Mouse (Mus musculus) adrenal gland, adult 18-20 months (tissue): ENCODE measurements around the gene Dcbld1. TPM values are rescaled to one million over a fixed set of nuclear protein-coding genes. Genes with fewer than 3 reads are reported as not detected.
"Not testable (repeated sequence)": the region's sequence is repeated elsewhere in the genome, so short reads cannot be mapped to it uniquely, and the experiment has no call there.

Experiments
- DNase-seq, 2 experiments: peaks; one replicate each; pipeline ENCODE4 v3.0.0; 2021 to 2022; ENCODE audit warnings: low spot score in 2 of 2
- total RNA-seq, 2 experiments: library from RNA; stranded (reverse); gene quantifications; 1 replicate in 1 of 2; 2 replicates in 1 of 2; pipeline ENCODE4 v1.2.3; 2021

Dcbld1 gene
- total RNA-seq, 2 experiments from 2014 or later = 2.0 to 2.7 TPM

DNA sequence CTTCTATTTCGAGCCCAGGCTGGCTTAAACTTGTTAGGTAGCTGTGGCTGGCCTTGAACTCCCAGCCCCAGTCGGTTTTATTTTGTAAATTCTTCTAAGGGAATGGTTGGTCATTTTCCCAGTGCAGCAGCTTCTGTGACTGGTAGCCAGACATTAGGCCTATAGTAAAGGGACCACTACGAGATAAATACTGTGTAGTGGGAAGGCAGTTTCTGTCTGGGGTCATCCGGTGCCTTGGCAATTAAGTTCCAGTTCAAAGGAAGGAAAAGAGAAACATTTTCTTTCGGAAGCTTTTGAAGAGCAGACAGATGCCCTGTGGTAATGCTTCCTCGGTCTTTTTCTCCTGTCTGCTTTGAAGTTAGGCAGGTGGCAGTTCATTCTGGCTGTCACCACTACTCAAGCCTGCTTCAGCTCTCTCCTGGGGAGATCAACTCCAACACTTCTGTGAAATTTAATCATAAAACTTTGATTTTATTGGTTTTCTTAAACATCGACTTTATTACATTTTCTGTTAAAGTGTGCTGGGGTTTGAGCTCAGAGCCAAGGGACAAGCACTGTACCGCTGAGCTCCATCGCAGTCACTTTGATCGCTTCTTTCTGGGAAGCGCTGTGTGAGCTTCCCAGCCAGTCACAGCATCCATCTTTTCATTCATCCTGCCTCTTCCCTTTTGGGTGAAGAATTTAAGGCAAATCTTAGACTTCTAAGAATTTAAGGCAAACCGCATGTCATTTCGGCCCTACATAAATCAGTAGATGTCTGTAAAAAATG, 24.9 kb downstream of the Dcbld1 start:
- DNase-seq = no peak

DNA sequence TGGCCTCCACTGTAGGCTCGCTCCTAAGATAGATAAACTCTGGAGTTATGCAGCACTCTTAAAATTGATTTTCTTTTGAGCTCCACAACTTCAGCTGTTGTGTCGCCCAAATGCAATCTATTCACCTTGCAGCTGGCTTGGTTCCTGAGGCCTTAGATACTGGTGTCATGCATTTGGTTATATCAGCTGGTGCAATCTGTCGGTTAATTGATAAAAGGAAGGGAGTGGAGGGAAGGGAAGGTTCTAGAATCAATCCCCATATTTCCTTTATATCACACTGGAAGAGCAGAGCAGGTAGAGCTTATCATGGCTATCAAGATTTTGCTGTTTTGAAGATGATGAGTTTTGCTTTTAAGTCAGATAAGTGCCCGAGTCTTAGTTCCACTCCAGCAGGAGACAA, 26.8 kb downstream of the Dcbld1 start:
- DNase-seq = no peak

DNA sequence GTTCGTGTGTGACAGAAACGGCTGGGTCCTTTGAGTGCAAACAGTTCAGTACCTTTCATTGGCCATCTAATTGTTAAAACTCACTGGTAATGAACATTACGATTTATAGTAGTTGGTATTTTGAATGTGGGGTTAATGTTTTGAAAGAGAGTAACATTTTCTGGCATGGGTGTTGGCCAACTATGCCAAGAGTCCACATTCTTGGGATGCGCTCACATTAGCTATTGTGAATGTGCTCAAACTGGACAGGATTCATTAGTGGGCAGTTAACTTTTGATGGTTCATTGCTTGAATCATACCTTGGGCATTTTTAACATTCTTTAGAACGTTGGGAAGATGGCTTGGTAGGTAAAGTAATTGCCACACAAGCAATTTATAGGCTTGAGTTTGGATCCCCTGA, 30.7 kb downstream of the Dcbld1 start:
- DNase-seq = no peak

DNA sequence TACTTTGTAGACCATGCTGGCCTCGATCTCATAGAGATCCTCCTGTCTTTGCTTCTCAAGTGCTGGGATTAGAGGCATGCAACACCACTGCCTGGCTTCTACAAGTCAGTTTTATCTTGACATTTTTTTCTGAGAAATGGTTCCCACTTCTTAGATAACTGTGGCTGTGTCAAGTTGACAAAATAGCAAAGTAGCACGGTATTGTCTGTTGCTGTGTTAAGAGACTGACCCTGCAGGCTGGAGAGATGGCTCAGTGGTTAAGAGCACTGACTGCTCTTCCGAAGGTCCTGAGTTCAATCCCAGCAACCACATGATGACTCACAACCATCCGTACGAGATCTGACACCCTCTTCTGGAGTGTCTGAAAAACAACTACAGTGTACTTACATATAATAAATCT, 35.5 kb downstream of the Dcbld1 start:
- DNase-seq = no peak

DNA sequence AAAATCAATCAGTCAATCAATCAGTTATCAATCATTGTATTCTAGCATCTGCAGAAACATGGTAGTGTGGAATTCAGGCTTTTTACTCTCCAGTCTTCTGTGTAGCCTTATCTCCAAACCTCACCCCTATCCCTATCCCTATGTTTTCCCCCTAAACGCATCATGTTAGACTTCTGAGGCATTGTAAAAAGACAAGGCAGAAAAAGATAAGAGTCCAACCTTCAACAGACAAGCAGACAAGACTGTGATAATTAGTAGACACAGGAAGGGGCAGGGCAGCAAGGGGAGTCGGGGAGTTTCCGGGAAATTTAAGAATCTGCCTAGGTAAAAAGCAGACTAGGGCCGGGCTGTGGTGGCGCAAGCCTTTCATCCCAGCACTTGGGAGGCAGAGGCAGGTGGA, 38.0 kb downstream of the Dcbld1 start:
- no peak for DNase-seq

DNA sequence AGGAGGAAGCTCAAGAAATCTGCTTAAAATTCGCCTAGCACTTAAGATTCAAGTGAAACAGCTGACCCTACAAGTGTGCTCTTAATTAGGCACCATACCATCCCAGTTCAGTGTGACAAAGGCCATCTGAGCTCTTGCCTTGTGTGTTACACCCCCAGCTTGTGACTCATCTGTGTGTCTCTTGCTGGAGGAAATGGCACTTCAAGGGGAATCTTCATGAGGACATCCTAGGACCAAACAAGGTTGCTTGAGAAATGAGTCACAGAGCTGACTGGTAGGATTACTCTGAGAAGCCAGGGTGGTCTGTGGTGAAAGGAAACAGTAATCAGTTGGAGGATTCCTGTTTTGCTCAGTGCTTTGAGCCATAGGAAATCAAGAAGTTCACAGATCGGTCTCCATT, 39.6 kb downstream of the Dcbld1 start:
- DNase-seq = no peak

DNA sequence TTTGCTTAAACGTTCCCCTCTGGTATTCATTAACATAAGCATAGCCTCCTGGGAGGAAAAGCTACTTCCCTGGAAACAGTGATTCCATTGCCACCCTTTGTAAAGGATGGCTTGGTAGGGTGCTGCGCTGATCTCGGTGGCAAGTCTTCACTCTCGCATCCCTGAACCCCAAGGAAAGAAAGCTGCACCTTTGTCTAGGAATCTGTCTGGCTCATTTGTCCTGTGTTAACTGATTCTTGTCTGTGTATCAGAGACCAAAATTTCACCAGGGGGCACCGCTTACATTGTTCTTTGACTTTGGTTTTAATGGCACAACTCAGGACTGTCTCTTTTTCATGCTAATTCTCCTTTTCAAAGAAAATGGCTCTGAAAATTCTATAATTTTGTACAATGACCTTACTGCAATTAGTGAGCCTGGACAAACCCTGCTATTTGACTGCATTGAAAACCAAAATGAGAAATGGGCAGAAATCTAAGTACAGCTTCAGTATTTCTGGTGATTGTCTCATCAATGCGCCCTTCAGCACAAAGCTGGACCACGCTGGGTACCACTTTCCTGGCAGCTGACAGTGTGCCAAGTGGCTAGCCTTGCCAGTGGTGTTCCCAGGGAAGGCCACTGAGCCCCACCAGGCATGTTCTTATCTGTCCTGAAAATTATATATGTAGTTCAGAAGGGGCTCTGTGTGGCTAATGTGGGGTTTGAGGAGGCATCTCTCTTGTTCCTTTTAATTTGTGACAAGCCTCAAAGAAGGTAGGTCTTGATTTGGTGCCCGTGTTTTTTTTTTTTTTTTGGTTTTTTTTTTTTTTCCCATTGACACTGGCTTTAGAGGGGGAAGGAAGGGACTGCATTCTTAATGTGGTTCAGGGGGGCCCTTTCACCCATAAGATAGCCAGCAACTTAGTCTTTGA, 40.8 kb downstream of the Dcbld1 start:
- no peak for DNase-seq

DNA sequence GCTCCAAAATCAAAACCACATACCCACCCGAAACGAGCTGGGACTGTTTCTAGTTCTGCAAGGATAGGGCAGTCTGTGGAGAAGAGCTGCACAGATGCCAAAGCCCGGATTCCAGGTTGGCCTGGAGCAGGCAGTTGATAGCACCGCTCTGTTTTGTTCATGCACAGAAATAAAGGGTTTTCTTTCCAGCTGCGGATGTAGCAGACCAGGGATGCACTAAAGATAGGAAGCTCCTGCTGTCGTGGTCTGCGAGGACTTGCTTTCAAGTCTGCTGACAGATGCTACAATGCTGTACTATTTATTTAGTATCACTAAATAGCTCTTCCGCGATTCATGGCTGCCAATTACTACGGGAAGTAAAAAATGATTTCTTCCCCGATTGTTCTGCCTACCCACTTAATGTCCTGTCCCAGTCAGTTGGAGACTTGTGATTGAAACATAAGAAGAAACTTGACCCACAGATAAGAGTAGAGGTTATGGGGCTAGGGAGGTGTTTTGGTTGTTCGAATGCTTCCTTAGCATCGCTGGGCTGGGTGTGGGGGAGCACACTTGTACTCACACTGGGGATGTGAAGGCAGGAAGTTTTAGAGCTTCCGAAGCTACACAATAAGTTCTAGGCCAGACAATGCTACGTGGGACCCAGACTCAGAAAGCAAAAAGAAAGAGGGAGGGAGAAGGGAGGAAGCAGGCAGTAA, 41.6 kb downstream of the Dcbld1 start:
- no peak for DNase-seq

DNA sequence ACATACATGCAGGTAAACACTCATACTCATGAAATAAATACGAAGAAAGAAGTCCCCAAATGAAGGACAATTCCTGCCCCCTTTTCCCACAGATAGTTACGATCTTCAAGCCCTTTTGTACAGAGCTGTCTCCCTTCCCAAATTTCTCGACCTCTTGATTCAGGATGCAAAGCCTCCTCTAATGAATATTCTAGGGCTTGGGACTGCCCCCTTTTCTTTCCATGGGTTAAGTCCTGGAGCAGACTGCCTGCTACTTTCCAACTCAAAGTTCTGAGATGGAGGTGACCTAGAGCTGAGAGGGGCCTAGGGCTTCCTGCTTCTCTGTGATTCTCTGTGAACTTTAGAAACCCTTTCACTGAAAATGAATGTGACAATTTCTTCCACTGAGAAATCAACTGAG, 43.2 kb downstream of the Dcbld1 start:
- no peak for DNase-seq

DNA sequence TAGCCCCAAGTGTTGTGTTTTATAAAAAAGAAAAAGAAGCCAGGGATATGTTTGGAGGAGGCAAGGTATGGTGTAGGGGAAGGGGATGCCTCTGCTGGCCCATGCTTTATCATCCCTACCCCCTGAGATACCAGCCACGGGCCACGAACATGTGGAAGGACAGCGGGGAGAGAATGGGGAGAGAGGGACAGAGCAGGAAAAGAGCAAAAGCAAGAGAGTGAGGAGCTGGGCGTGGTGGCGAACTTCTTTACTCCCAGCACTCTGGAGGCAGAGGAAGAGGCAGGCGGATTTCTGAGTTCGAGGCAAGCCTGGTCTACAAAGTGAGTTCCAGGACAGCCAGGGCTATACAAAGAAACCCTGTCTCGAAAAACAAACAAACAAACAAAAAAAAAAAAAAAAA, 44.1 kb downstream of the Dcbld1 start:
- DNase-seq = not testable (repeated sequence)

DNA sequence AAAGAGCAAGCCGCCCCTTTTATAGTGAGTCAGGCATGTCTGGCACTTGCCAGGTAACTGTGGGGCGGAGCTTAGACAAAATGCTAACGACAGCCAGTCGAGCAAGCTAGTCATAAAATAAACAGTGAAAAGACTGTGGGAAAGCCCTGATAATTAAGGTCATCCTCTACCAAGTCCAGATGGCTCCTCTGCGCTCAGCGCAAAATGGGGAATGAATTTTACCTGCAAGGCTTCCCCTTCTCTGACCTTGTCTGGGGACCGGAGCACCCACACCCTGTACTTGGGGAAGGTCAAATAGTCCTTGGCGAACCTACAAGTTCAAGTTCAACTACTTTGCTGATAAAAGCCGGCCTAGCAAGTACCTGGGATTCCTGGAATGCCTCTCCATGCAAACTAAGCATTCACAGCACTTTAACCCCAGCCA, 44.6 kb downstream of the Dcbld1 start:
- DNase-seq = no peak

DNA sequence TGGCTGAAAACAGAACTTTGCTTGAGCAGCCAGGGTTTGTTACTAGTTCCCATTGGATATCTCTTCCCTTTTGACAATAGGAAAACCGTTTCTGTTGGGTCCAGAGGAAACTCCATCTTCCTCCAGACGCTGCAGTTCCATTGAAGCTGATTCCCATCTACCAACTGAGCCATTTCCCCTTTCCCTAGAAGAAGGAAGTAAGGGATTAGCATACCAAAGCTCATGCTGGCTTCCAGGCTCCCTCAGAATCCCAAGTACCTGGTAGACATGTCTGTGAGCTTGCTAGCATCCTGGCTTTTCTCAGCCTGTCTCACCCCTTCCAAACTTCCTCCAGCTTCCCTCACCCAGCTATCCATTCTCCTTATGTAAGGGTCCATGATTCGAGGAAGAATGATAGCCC, 45.4 kb downstream of the Dcbld1 start:
- no peak for DNase-seq

DNA sequence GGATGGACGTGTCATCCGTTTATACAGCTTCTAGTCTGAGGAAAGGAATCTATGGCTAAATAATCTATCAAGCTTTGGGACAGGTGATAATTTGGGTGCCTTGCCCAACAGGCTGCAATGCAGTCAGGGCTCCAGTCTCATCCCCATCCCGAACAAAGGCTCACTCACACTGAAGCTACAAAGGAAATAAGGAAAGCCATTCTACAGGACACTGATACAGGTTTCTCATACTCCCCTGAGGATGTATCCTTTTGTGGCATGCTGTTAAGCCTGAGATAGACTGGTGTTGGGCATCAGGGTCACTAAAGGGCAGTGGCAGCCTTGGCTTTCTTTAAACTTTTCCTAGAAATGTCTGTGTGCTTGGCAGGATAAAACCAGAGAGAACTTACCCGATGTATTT, 46.5 kb downstream of the Dcbld1 start:
- DNase-seq = no peak

DNA sequence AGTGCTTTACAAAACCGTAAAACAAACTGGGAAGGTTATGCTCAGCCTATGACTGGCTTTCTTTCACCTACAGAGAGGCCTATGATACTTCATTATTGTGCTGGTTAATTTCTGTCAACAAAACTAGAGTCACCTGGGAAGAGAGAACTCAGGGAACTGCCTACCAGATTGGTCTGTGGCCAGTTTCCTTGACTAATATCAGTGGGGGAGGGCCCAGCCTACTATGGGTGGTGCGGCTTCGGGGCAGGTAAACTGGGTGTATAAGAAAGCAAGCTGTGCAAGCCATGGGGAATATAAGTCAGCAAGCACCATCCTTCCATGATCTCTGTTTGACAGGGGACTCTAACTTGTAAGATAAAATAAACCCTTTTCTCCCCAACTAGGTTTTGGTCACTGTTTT, 47.2 kb downstream of the Dcbld1 start:
- no peak for DNase-seq

DNA sequence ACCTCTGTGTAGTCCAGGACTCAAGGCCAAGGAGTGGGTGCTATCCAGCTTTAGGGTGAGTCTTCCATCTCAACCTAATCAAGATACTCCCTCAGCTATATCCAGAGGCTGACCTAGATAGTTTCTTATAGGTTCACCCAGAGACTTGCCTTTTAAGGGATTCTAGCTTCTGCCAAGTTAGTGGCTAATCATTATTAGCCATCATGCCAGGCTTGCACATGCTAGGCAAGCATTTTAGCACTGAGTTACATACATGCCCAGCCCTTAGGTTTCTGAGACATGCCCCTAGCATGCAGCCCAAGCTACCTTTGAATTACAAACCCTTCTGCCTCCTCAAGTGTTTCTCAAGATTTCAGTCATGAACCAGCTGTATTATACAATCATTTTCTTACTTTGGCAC, 47.9 kb downstream of the Dcbld1 start:
- no peak for DNase-seq

DNA sequence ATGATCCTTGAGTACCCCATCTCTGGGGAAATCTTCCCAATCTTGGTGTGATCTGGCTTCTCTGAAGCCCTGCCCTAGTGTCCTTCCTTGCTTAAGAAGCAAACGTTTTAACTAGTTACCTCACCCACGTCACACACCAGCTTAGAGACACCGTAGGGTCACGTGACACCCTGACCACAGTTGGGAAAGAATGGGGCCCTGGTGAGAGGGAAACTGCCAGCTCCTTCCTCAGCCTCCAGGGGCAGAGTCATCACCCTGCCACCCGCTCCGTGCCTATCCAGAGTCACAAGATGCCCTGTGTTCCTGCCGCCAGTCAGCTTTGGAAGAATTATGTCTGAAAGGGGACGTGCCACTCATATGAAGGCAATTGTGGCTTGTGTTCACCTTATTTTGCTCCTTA, 51.2 kb downstream of the Dcbld1 start:
- no peak for DNase-seq

DNA sequence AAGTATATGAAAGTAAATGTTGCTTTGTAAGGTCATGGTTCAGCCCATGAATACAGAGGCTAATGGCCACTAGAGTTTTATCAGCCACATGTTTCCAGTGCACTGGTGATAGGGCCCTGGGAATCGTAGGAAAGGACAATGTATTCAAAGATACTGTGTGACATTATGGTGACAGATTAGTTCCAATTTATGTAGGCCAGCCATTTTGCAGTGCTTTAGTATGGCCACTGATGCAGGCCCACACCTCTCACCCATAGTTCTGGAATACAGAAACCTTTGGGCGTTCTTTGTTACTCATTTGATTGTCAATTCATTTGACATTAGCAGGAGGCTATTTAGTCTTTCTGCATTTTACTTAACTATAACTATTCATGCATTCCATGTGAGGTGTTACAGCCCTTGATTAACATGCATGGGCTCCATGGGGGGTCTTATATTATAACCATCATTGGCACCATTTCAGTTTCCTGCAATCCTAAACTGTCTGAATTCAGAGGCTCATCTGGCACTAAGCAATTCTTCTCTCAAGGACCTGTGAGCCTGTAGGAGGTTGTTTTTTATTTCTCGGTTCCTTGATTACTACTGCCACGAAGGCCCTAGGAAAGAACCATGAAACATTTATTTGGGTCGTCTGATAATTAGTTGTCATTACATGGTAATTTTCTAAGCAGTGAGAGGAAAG, 54.6 kb downstream of the Dcbld1 start:
- no peak for DNase-seq

DNA sequence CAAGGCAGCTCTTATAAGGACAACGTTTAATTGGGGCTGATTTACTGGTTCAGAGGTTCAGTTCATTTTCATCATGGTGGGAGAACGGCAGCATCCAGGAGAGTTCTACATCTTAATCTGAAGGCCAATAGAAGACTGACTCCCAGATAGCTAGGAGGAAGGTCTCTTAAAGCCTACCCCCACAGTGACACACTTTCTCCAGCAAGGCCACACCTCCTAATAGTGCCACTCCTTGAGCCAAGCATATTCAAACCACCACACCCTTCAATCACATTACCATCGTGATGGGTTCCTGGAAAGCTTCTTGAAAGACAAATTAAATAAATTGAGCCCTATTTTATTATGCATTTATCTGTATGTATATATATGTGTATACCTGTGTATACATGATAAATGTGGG, 55.8 kb downstream of the Dcbld1 start:
- no peak for DNase-seq

DNA sequence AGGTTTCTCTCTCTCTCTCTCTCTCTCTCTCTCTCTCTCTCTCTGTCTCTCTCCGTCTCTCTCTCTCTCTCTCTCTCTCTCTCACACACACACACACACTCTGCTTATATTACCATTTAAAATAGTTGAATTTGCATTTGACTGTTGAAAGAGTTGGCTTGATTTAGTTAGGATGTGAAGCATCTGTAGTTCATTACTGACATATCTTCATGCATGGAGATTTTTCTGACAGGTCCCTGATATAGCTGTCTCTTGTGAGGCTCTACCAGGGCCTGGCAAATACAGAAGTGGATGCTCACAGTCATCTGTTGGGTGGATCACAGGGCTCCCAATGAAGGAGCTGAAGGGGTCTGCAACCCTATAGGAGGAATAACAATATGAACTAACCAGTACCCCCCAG, 59.0 kb downstream of the Dcbld1 start:
- DNase-seq = not testable (repeated sequence)

DNA sequence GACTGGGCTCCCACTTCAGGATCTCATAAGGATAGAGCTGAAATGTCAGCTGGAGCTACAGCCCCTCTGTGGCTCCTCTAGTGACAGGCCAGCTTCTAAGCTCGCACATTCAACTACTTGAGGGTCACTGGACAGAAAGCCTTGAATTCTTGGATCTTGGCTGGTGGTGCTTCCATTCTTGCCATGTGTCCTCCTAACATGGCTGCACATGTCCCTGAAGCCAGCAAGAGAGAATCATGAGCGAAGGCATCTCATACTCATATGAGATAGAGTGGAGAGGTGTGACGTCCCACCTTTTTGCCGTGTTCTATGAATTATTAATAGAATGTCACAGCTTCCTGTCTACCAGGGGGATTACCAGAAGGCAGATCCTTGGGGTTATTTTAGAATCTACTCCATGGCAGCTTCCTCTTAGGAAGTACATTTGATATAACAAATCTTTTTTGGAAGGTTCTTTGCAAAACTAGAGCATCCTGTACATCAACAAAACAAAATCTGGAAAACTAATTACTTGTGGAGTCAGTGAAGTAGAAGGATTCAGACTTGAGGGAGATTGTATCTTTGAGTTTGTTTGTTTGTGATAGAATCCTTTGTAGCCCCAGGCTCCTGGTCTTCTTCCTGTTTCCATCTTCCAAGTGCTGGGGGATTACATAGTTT, 60.6 kb downstream of the Dcbld1 start:
- no peak for DNase-seq

DNA sequence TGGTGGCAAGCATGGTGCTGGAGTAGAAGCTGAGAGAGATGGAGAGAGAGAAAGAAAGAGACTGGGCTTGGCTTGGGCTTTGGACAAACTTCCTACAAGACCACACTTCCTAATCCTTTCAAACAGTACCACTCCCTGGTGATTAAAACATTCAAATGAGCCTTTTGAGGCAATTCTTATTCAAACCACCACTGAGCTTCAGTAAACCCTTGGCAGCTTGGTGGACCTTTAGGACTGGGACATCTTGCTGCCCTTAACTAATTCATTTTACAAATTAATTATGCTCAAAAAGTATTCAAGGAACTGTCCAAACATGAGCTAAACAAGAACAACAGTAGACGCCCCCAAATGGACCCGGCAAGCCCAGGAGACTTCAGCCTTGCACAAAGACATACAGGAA, 62.5 kb downstream of the Dcbld1 start:
- DNase-seq = no peak
